8 mouse cellular contexts compared by ENCODE assay signal in the genomic region with DNA sequence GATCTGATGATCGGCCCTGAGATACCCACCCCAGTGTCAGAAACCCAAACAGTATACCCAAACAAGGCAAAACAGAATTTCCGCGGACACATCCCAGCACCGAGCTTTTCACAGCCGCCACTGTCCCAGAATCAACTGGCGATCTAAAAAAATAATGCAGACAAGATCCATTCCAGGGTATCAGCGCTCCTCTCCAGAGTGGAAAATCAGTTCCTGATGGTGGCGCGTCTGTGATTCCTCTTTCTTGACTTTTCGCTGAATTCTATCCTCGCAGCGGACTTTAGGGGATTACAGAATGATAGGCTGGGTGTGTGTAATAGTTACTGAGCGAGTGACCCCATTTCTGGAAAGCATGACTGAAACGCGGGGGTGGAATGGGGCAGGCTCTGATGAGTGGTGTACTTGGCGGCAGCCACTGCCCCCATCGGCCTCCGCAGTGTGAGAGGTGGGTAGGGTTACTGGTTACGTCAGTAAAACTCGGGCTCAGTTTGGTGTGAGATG. TPM values are rescaled to one million over a fixed set of nuclear protein-coding genes. Genes with fewer than 3 reads are reported as not detected.
DNase-seq lines count a peak whose midpoint lies in the region; ATAC-seq and TF ChIP-seq lines count a peak whose summit lies in the region.

No protein-coding gene starts in this region.

- no peak for TF ChIP-seq CTCF in brain, embryonic 14.5 days (IDR thresholded peaks at IDR 0.05; ENCODE audit: borderline replicate concordance, extremely low read depth, insufficient read depth, insufficient read length)
- TF ChIP-seq CTCF in liver, postnatal 0 days (IDR thresholded peaks at IDR 0.05; ENCODE audit: low read depth) = no peak

- no peaks in the 10 kb centered on the region for H3K36me3 ChIP-seq in forebrain, embryonic 12.5 days (replicated peaks)
- no peaks in the 10 kb centered on the region for H3K36me3 ChIP-seq in heart, embryonic 15.5 days
- H3K36me3 ChIP-seq in liver, postnatal 0 days (replicated peaks; ENCODE audit: insufficient read depth, low read length) = no peaks in the 10 kb centered on the region
- no peaks in the 10 kb centered on the region for H3K36me3 ChIP-seq in neural tube, embryonic 12.5 days

- H3K9me3 ChIP-seq in forebrain, embryonic 12.5 days = no peaks in the 10 kb centered on the region
- H3K9me3 ChIP-seq in heart, embryonic 15.5 days (replicated peaks) = no peaks in the 10 kb centered on the region
- H3K9me3 ChIP-seq in liver, postnatal 0 days (ENCODE audit: low read length) = no peaks in the 10 kb centered on the region
- H3K9me3 ChIP-seq in neural tube, embryonic 12.5 days = no peaks in the 10 kb centered on the region

- peak overlapping the region; percentile 60 for H3K4me2 ChIP-seq in forebrain, embryonic 12.5 days
- H3K4me2 ChIP-seq in heart, embryonic 15.5 days = peak overlapping the region; percentile 71
- H3K4me2 ChIP-seq in liver, postnatal 0 days (ENCODE audit: low read depth, low read length) = peak overlapping the region; percentile 82
- peak overlapping the region; percentile 59 for H3K4me2 ChIP-seq in neural tube, embryonic 12.5 days (replicated peaks)

- H3K27ac ChIP-seq in forebrain, embryonic 12.5 days = no peak overlapping the region
- peak overlapping the region; percentile 94 for H3K27ac ChIP-seq in heart, embryonic 15.5 days
- peak overlapping the region; percentile 81 for H3K27ac ChIP-seq in liver, postnatal 0 days (ENCODE audit: low read depth)
- no peak overlapping the region for H3K27ac ChIP-seq in neural tube, embryonic 12.5 days

- no peak for TF ChIP-seq POLR2A in brain, embryonic 14.5 days (IDR thresholded peaks at IDR 0.05; ENCODE audit: borderline replicate concordance, extremely low read depth, insufficient read depth, insufficient read length, poor library complexity, severe bottlenecking)

- peak overlapping the region; percentile 77 for H3K9ac ChIP-seq in forebrain, embryonic 12.5 days
- peak overlapping the region; percentile 77 for H3K9ac ChIP-seq in heart, embryonic 15.5 days
- peak overlapping the region; percentile 78 for H3K9ac ChIP-seq in liver, postnatal 0 days (replicated peaks)
- H3K9ac ChIP-seq in neural tube, embryonic 12.5 days = peak overlapping the region; percentile 72

- H3K27me3 ChIP-seq in forebrain, embryonic 12.5 days = peaks cover 5% of the 10 kb centered on the region
- no peaks in the 10 kb centered on the region for H3K27me3 ChIP-seq in heart, embryonic 15.5 days
- H3K27me3 ChIP-seq in liver, postnatal 0 days (ENCODE audit: insufficient read depth, low read length) = no peaks in the 10 kb centered on the region
- H3K27me3 ChIP-seq in neural tube, embryonic 12.5 days (replicated peaks) = no peaks in the 10 kb centered on the region

- WGBS in forebrain, embryonic 12.5 days = 20% methylated on average over 20 of the region's 20 CpGs
- WGBS in heart, embryonic 15.5 days = 12% methylated on average over 20 of the region's 20 CpGs
- WGBS in liver, postnatal 0 days (ENCODE audit: insufficient replicate concordance) = 14% methylated on average over 20 of the region's 20 CpGs
- 16% methylated on average over 20 of the region's 20 CpGs for WGBS in neural tube, embryonic 12.5 days

- DNase-seq in CD8-positive naive resting alpha-beta T cell, adult 2 months (ENCODE audit: low read depth in 2 of 2, low spot score in 2 of 2) = peak; percentile 14 to 35
- DNase-seq in brain, embryonic 14.5 days (ENCODE audit: low read depth) = peak; percentile 52
- DNase-seq in kidney, postnatal 10 days = peak; percentile 45
- DNase-seq in liver, postnatal 0 days = peak; percentile 47
- DNase-seq in testis, postnatal 14 days (ENCODE audit: low spot score) = peak; percentile 9

- ATAC-seq in forebrain, embryonic 12.5 days (ENCODE audit: low FRiP score) = no peak
- no peak for ATAC-seq in heart, embryonic 15.5 days (replicated peaks; ENCODE audit: insufficient number of reproducible peaks, insufficient read depth, low FRiP score, low read depth)
- peak; percentile 7; the same call in 1 of the 2 replicates for ATAC-seq in liver, postnatal 0 days
- ATAC-seq in neural tube, embryonic 12.5 days (ENCODE audit: low FRiP score, low read depth) = no peak

- H3K4me1 ChIP-seq in forebrain, embryonic 12.5 days = no peaks in the 10 kb centered on the region; the same call in 1 of the 2 replicates
- no peaks in the 10 kb centered on the region for H3K4me1 ChIP-seq in heart, embryonic 15.5 days (replicated peaks)
- no peaks in the 10 kb centered on the region for H3K4me1 ChIP-seq in liver, postnatal 0 days (ENCODE audit: insufficient read depth)
- H3K4me1 ChIP-seq in neural tube, embryonic 12.5 days = no peaks in the 10 kb centered on the region

- TF ChIP-seq EP300 in liver, postnatal 0 days (IDR thresholded peaks at IDR 0.05; ENCODE audit: low read depth) = no peak

- H3K4me3 ChIP-seq in forebrain, embryonic 12.5 days (replicated peaks) = peak overlapping the region; percentile 63
- peak overlapping the region; percentile 74 for H3K4me3 ChIP-seq in heart, embryonic 15.5 days
- peak overlapping the region; percentile 81 for H3K4me3 ChIP-seq in liver, postnatal 0 days (ENCODE audit: low read depth, low read length)
- peak overlapping the region; percentile 59 for H3K4me3 ChIP-seq in neural tube, embryonic 12.5 days

RNA-seq across cellular contexts. Expression of gene Rps6ka3, which starts 46.9 kb away (rescaled TPM):
- polyA plus RNA-seq in brain, embryonic 14.5 days (2012; rRNA removed) = 19.9 and 24.4 TPM in 2 replicates
- 4.3 and 4.5 TPM in 2 replicates for polyA plus RNA-seq in forebrain, embryonic 12.5 days (2016; fragmentation: Nextera tagmentation; extraction: Ambion mirVana)
- 5.3 and 5.9 TPM in 2 replicates for polyA plus RNA-seq in heart, embryonic 15.5 days (2015; fragmentation: Nextera tagmentation; extraction: Ambion mirVana)
- 1.3 and 1.7 TPM in 2 replicates for polyA plus RNA-seq in liver, postnatal 0 days (2015; fragmentation: Nextera tagmentation; extraction: Ambion mirVana)
- 4.3 and 4.4 TPM in 2 replicates for polyA plus RNA-seq in neural tube, embryonic 12.5 days (2016; fragmentation: Nextera tagmentation; extraction: Ambion mirVana)

Comparison
In these comparisons a context has a peak if more than half of its experiments do, and no peak if none do; other contexts are left out.
1. H3K27ac ChIP-seq: peak in heart, embryonic 15.5 days (single experiment) and liver, postnatal 0 days (single experiment); none in forebrain, embryonic 12.5 days (single experiment) and neural tube, embryonic 12.5 days (single experiment).
2. Peak in every context shown above with its lines, with median percentiles within 50 percentile points of each other: DNase-seq, H3K4me2 ChIP-seq, H3K4me3 ChIP-seq and H3K9ac ChIP-seq.